Mouse (Mus musculus) C2C12 (cell line): ENCODE results near the gene Gpr61. TPM values are rescaled to one million over a fixed set of nuclear protein-coding genes. Genes with fewer than 3 reads are reported as not detected.

ENCODE experiments used
- H3K27me3 ChIP-seq: one replicate; pipeline ENCODE4 v1.6.1; 2011; ENCODE audit not compliant: control insufficient read depth, insufficient read depth, insufficient read length
- H3K36me3 ChIP-seq: one replicate; pipeline ENCODE4 v1.6.1; 2011; ENCODE audit not compliant: control insufficient read depth, insufficient read depth
- H3K4me3 ChIP-seq: one replicate; pipeline ENCODE4 v1.5.1; 2011; ENCODE audit warnings: mild to moderate bottlenecking, control low read depth; ENCODE audit not compliant: poor library complexity, insufficient read depth, severe bottlenecking
- H3K79me2 ChIP-seq: one replicate; pipeline ENCODE4 v1.6.1; 2011; ENCODE audit not compliant: control insufficient read depth, insufficient read depth
- H3K79me3 ChIP-seq: one replicate; pipeline ENCODE4 v1.6.1; 2011; ENCODE audit warnings: low read depth, control low read depth
- H3ac ChIP-seq: one replicate; pipeline ENCODE3; 2011; ENCODE audit warnings: low read depth; ENCODE audit not compliant: control insufficient read depth, insufficient read length
- CEBPB ChIP-seq: IDR thresholded peaks from one replicate; pipeline ENCODE4 v1.6.1; 2011; ENCODE audit warnings: low read depth, mild to moderate bottlenecking, control low read depth, moderate library complexity
- CTCF ChIP-seq: IDR thresholded peaks from one replicate; pipeline ENCODE4 v1.5.1; 2011; ENCODE audit not compliant: control insufficient read depth, insufficient read depth, insufficient read length
- FOSL1 ChIP-seq: IDR thresholded peaks from one replicate; pipeline ENCODE4 v1.8.0; 2011; ENCODE audit warnings: mild to moderate bottlenecking, low read length; ENCODE audit not compliant: poor library complexity, insufficient read depth, severe bottlenecking
- MAX ChIP-seq: IDR thresholded peaks from one replicate; pipeline ENCODE4 v1.6.1; 2011; ENCODE audit warnings: mild to moderate bottlenecking, control low read depth
- MYOD1 ChIP-seq: IDR thresholded peaks from one replicate; pipeline ENCODE4 v1.6.1; 2011; ENCODE audit warnings: low read depth; ENCODE audit not compliant: control insufficient read depth, insufficient read length
- MYOG ChIP-seq: IDR thresholded peaks from one replicate; pipeline ENCODE4 v1.6.1; 2011; ENCODE audit not compliant: control insufficient read depth, insufficient read length; ENCODE audit errors: extremely low read depth
- USF1 ChIP-seq: IDR thresholded peaks from one replicate; pipeline ENCODE4 v1.6.1; 2011; ENCODE audit warnings: low read depth, mild to moderate bottlenecking, control low read depth, moderate library complexity
- polyA plus RNA-seq: library from polyadenylated mRNA; unstranded; fragments of >200 nt; fragmentation: generic; extraction: Trizol; gene quantifications from one replicate; pipeline ENCODE4 v1.2.1, GENCODE M21; 2012; ENCODE audit warnings: missing spikeins

The Gpr61 gene
- polyA plus RNA-seq, 1 experiment = 0.01 TPM

DNA sequence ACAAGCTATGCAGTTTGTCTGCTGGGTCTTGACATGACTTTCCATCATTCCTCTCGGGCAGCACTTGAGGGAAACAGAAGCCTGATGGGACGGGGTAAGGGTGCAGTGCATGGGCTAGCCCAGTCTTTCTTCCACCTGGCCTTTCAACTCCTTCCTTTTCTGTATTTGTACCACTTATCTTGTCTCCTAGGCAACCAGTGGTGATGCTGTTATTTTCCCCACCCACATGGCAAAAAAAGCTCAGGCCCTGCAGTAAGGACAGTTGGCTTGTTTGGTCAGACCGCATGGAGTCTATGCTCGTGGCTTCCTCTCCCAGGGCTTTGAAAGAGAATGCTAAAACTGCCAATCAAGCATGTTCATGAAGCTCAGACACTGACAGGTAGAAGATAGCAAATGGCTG is 39.0 kb upstream of the Gpr61 start:
- H3K79me2 ChIP-seq = no peaks in the 10 kb centered on the region
- H3K79me3 ChIP-seq = no peaks in the 10 kb centered on the region
- peaks cover under 1% of the 10 kb centered on the region for H3K36me3 ChIP-seq
- TF ChIP-seq MYOD1 (no peak), FOSL1 (no peak), USF1 (no peak), MAX (no peak), CTCF (no peak), CEBPB (no peak), MYOG (no peak)
- H3K27me3 ChIP-seq = no peaks in the 10 kb centered on the region
- no peak overlapping the region for H3K4me3 ChIP-seq
- H3ac ChIP-seq = no peak overlapping the region

DNA sequence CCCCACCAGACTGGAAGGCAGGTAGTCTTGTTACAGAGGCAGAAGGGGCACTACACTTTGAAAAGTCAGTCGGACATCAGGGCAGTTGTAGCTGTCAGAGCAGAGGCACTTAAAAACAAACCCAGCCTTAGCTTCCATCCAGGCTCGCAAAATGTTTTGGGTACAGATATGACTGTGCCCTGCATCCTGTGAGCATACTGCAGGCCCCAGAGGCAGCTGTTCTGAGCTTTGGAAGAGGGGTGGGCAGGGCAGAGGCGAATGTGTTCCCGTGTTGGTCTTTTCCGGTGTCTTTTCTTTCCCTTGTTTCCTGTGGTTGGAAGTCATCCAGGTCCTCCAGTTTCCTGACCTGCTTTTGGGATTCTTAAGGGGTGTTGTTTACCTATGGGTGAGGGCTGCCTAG is 35.2 kb upstream of the Gpr61 start:
- Histone ChIP-seq H3K79me2 (no peaks in the 10 kb centered on the region), H3ac (no peak overlapping the region), H3K27me3 (no peaks in the 10 kb centered on the region), H3K79me3 (no peaks in the 10 kb centered on the region), H3K36me3 (no peaks in the 10 kb centered on the region), H3K4me3 (no peak overlapping the region)
- TF ChIP-seq USF1 (no peak), MAX (no peak), MYOG (no peak), CEBPB (no peak), CTCF (no peak), FOSL1 (no peak), MYOD1 (no peak)

DNA sequence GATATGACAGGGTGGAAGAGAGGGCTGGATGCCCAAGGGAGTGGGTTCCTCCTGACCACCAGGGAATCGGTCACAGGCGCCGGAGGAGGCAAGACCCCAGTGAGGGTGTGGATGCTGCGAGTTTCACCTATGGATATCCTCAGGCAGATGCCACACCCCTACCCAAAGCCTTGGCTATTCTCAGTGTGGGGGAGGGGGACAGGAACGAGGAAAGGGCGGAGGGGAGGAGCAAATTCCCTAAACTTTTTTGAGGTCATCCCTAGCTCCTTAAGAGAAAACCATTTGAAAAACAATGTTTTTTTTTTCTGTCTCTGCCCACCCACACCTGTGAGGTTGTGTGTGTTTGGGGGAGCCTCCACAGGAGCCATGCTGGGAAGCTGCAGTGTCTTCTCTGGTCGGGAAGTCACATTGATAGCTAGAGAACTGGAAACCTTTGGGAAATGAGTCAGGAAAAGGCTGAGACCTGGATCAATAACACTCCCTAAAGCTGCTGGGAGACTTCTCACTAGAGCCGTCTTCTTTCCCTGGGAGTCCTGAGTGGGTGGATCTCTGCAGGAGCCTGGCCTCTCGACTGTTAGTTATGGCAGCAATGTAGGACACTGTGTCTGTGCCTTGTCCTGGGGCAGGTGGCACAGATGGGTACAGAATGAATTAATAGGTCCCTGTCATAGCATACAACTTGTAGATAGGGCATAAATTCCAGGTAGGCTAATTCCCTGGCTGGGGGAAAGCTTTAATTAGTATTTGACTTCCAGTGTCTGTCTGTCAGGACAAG is 34.2 kb upstream of the Gpr61 start:
- TF ChIP-seq USF1 (no peak), CTCF (no peak), CEBPB (no peak), FOSL1 (no peak), MAX (no peak), MYOG (no peak), MYOD1 (no peak)
- Histone ChIP-seq H3K79me3 (no peaks in the 10 kb centered on the region), H3ac (no peak overlapping the region), H3K4me3 (no peak overlapping the region), H3K79me2 (no peaks in the 10 kb centered on the region), H3K36me3 (no peaks in the 10 kb centered on the region), H3K27me3 (no peaks in the 10 kb centered on the region)

- Histone ChIP-seq H3K36me3 (no peaks in the 10 kb centered on the region), H3K27me3 (no peaks in the 10 kb centered on the region), H3K79me2 (no peaks in the 10 kb centered on the region), H3K4me3 (no peak overlapping the region), H3ac (no peak overlapping the region), H3K79me3 (no peaks in the 10 kb centered on the region)
- no peak for TF ChIP-seq MYOD1
- TF ChIP-seq CTCF = no peak
- no peak for TF ChIP-seq MYOG
- TF ChIP-seq USF1 = no peak
- no peak for TF ChIP-seq CEBPB
- TF ChIP-seq FOSL1 = no peak
- no peak for TF ChIP-seq MAX
Observed at GRCm38 (mm10) chr3:108187111-108187795, 32.6 kb upstream of the Gpr61 start.

DNA sequence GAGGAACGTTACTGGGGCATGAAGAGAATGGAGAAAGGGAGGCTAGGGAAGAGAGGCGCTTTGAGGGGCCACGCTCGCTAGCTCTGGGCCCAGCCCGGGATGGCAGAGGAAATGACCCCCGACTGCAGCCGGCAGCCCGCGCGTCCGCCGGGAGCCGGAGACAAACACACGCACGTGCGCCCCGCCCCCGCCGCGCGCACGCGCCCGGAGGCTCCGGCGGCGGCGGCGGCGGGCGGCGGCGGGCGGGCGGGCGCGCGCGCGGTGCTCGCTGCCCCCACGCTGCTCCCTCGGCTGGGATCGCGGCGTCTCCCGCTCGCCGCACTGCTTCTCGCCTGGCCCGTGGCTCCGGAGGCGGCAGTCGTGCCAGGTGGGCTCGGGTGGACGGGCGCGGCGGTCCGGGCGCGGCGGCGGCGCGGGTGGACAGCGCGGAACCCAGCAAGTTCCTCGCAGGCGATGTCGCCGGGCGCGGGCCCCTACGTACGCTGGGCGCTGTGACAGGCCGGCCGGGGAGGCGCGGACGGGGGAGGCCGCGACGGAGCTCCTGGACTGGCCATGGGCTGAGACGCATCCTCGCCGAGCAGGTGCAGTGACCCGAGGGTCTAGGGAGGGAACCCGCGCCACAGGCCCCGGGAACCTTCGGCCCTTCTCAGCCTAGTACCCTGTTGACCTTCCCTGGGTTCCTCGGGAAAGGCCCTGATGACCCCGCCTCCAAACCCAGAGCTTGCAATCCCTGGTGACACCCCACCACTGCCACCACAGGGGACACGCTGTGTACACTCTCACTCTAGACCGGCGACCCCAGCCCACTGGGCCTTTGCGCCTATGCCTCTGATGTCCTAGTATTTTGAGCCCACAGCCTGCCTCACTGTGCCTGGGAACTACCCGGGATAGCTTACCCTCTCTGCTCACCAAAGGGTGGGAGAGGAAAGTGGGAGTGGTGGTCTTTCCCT is 31.7 kb upstream of the Gpr61 start, which contains the start of gene Amigo1:
Amigo1 (plus strand) TSS at position 238 of the 950 bp plus-strand sequence.
- H3K79me3 ChIP-seq = no peaks in the 10 kb centered on the region
- H3K27me3 ChIP-seq = no peaks in the 10 kb centered on the region
- H3K79me2 ChIP-seq = no peaks in the 10 kb centered on the region
- no peaks in the 10 kb centered on the region for H3K36me3 ChIP-seq
- H3ac ChIP-seq = peak within 1 kb of the TSS; percentile 71
- TF ChIP-seq CEBPB = no peak
- no peak for TF ChIP-seq FOSL1
- TF ChIP-seq MYOD1 = no peak
- no peak for TF ChIP-seq USF1
- TF ChIP-seq MAX = no peak
- TF ChIP-seq MYOG = no peak
- no peak for TF ChIP-seq CTCF
- H3K4me3 ChIP-seq = peak within 1 kb of the TSS; percentile 29
